Mouse (Mus musculus): Measurements from ENCODE around the gene Spns2.

DNA sequence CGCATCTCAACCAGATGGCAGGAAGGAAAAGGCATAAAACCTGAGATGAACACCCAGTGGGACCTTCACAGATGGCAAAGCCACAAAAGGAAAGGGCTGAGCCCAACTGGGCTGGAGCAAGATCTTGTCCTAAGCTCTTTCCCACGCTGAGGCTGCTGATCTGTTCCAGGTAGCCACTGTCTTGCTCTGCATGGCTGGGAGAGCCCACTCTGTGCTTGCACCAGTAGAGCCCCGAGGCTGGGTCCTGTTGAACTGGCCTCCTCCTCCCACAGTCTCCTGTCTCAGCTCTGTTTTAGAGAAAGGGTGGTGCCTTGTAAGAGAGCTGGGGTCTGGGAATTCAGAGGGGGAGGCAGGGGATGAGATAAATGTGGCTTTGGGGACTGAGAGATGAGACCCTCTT, 82.6 kb downstream of the Spns2 start:
- TF ChIP-seq CTCF (IDR thresholded peaks at IDR 0.05) (no peak), EP300 (IDR thresholded peaks at IDR 0.05) (no peak)

Data from lung, postnatal 0 days (tissue).